Mouse (Mus musculus) CD8-positive naive resting alpha-beta T cell, adult 57 days (primary cell): ENCODE data around the gene Ppp6c. TPM values are rescaled to one million over a fixed set of nuclear protein-coding genes. Genes with fewer than 3 reads are reported as not detected.

Experiments
- total RNA-seq: library from RNA; stranded (reverse); gene quantifications from one replicate; pipeline ENCODE4 v1.2.4, GENCODE M21; 2023

Ppp6c gene
- total RNA-seq = 65.1 TPM

DNA sequence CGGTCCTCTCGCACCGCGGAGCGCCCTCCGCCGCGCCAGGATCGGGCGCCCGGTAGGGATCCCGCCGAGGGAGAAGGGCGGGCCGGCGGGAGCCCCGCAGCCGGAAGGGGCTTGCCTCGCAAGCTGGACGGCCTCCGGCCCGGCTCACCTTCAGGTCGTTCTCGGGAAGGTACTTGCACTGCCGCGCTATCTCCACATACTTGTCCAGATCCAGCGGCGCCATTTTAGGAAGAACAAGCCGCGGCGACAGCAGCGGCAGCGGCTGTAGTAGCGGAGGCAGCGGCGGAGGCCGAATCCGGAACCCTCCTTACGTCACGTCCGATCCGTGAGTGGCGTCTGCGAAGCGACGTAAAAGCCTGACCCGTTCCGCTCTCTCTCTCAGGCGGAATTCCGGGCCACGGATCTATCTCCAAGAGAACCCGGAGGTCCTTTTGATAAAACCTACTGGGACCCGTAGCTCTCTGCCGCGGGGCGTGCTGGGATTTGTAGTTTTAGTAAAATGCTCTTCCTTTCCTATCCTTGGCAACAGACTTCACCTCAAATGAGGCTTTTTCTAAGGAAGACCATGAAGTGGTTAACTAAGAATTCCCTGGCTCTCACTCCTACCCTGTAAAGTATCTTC, at the start of gene Ppp6c:
TSS of gene Ppp6c (minus strand) at position 433 of the 622 bp plus-strand sequence.

GRCm38 (mm10) chr2:39190561-39191056, 35.6 kb downstream of the Ppp6c start, which contains the start of gene Scai:
Scai (minus strand) TSS chr2:39190734.

Other genes with a start within 250 kb of the Ppp6c start
- gene Wdr38, start 229.0 kb downstream of the Ppp6c start, total RNA-seq = not detected
- gene Arpc5l, start 221.1 kb downstream of the Ppp6c start, total RNA-seq = 51.4 TPM
- 1,160 TPM for gene Rpl35, start 220.8 kb downstream of the Ppp6c start, total RNA-seq
- gene Golga1, start 160.9 kb downstream of the Ppp6c start, total RNA-seq = 36.0 TPM
- gene Scai, start 35.7 kb downstream of the Ppp6c start, total RNA-seq = 35.8 TPM